Mouse (Mus musculus) midbrain, embryonic 10.5 days (tissue): ENCODE results near the gene Ubp1. TPM values are rescaled to one million over a fixed set of nuclear protein-coding genes. Genes with fewer than 3 reads are reported as not detected.
A peak's percentile ranks its signal among the peaks of the same experiment; 100 is the strongest.
"Not testable (repeated sequence)": the region's sequence is repeated elsewhere in the genome, so short reads cannot be mapped to it uniquely, and the experiment has no call there.

Experiments used
- DNase-seq: peaks from one replicate; pipeline ENCODE4 v3.0.0-alpha.2; 2017; ENCODE audit warnings: low spot score
- H3K27ac ChIP-seq: fragments of 300-500 bp; sonication (generic); replicated peaks from 2 replicates; pipeline ENCODE4 v1.5.1; 2016; ENCODE audit warnings: mild to moderate bottlenecking
- H3K27me3 ChIP-seq: fragments of 300-500 bp; sonication (generic); 2 replicates; pipeline ENCODE4 v1.6.1; 2016; ENCODE audit warnings: low read depth, mild to moderate bottlenecking; ENCODE audit not compliant: poor library complexity, severe bottlenecking
- H3K36me3 ChIP-seq: fragments of 300-500 bp; sonication (generic); 2 replicates; pipeline ENCODE4 v1.6.1; 2016; ENCODE audit warnings: mild to moderate bottlenecking, moderate library complexity
- H3K4me1 ChIP-seq: fragments of 300-500 bp; sonication (generic); 2 replicates; pipeline ENCODE4 v1.6.1; 2016
- H3K4me3 ChIP-seq: fragments of 300-500 bp; sonication (generic); 2 replicates; pipeline ENCODE4 v1.5.1; 2016; ENCODE audit warnings: mild to moderate bottlenecking, moderate library complexity
- H3K9me3 ChIP-seq: fragments of 300-500 bp; sonication (generic); replicated peaks from 2 replicates; pipeline ENCODE4 v1.6.1; 2016; ENCODE audit warnings: mild to moderate bottlenecking
- WGBS: fragments of 180-500 bp; shearing (Covaris S2); methylation state at CpG from one replicate; pipeline ENCODE4 v1.1.7; 2016; 5-methylcytosine and 5-hydroxymethylcytosine counted together
- polyA plus RNA-seq: library from polyadenylated mRNA; unstranded; fragments of >200 nt; fragmentation: Nextera tagmentation; extraction: Ambion mirVana; gene quantifications from 2 replicates; pipeline ENCODE4 v1.2.1, GENCODE M21; 2016

Gene Ubp1
- polyA plus RNA-seq: 35.0 and 36.2 TPM in 2 replicates

GRCm38 (mm10) chr9:113930534-113931374 is at the start of gene Ubp1:
Gene Ubp1 (plus strand): TSS chr9:113930934.
- no peaks in the 10 kb centered on the region for H3K36me3 ChIP-seq
- H3K4me3 ChIP-seq: peak within 1 kb of the TSS; percentile 98
- H3K27me3 ChIP-seq: no peaks in the 10 kb centered on the region
- H3K9me3 ChIP-seq: no peaks in the 10 kb centered on the region
- under 1% methylated on average over 67 of the region's 86 CpGs for WGBS
- peak; percentile 97 for DNase-seq
- peaks cover 32% of the 10 kb centered on the region for H3K4me1 ChIP-seq
- H3K27ac ChIP-seq: peak within 1 kb of the TSS; percentile 93

DNA sequence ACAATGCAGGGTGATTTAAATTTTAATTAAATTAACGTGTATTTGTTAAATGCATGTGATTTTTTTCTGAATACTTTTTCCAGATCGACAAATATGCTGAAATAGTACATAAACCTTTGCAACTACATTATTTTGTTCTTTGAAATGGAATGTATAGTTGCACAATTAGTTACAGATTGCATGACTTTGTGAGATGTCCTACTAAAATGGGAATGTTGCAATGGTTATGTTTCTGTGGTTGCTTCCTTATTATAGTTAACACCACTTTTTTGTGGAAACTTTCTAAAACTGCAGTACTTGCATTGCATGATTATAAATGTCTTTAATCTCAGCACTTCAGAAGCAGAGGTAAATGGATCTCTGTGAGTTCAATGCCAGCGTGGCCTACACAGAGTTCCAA is 35.8 kb upstream of the Ubp1 start:
- Histone ChIP-seq H3K27me3 (no peaks in the 10 kb centered on the region), H3K9me3 (no peaks in the 10 kb centered on the region), H3K27ac (no peak overlapping the region), H3K4me3 (no peak overlapping the region), H3K36me3 (peaks cover 74% of the 10 kb centered on the region), H3K4me1 (no peaks in the 10 kb centered on the region)
- no peak for DNase-seq
- 95% methylated on average over 3 of the region's 3 CpGs for WGBS

DNA sequence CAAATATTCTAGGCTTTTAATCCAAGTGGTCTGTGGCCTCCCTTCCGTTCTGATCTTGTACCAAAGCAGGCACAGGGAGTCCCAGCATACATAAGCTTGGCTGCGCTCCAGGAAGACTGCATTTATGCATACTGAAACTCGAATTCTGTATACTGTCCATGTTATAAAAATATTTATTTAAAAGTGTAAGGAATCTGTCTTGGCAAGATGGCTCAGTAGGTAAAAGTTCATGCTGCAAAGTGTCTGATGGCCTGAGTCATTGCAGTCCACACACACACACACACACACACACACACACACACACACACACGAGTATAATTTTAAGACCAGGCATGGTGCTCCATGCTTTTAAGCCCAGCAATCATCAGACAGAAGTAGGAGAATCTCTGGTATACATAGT is 27.6 kb upstream of the Ubp1 start:
- 93% methylated on average over 4 of the region's 4 CpGs for WGBS
- Histone ChIP-seq H3K9me3 (no peaks in the 10 kb centered on the region), H3K27ac (no peak overlapping the region), H3K27me3 (no peaks in the 10 kb centered on the region), H3K4me1 (no peaks in the 10 kb centered on the region), H3K36me3 (peaks cover 85% of the 10 kb centered on the region), H3K4me3 (no peak overlapping the region)
- no peak for DNase-seq

GRCm38 (mm10) chr9:113904315-113904714 is 26.4 kb upstream of the Ubp1 start:
- 95% methylated on average over 6 of the region's 6 CpGs for WGBS
- H3K27ac ChIP-seq, H3K4me3 ChIP-seq, DNase-seq, H3K4me1 ChIP-seq, H3K27me3 ChIP-seq, H3K9me3 ChIP-seq: not testable (repeated sequence)
- H3K36me3 ChIP-seq: peaks cover 90% of the 10 kb centered on the region

DNA sequence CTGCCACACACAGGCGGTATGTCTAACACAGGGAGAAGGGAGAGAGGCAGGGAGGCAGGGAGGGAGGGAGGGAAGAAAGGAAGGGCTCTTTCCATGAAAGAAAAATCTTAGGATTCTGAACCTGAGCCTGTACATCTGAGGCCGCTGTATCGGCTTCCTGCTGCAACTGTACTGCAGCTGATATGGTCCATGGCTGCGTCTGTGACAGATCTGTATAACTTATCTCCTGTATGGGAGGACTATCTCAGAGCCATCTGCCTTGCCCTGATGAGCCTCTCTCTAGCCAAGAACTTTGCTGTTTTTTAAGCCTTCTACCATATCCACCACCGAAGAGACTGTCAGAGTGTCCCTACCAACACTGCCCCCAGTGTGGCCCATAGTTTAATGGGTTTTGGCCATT is 14.9 kb upstream of the Ubp1 start:
- H3K9me3 ChIP-seq: no peaks in the 10 kb centered on the region
- no peak overlapping the region for H3K27ac ChIP-seq
- H3K27me3 ChIP-seq: no peaks in the 10 kb centered on the region
- no peaks in the 10 kb centered on the region for H3K4me1 ChIP-seq
- no peak overlapping the region for H3K4me3 ChIP-seq
- 84% methylated on average over 5 of the region's 5 CpGs for WGBS
- peaks cover 72% of the 10 kb centered on the region for H3K36me3 ChIP-seq
- DNase-seq: no peak

DNA sequence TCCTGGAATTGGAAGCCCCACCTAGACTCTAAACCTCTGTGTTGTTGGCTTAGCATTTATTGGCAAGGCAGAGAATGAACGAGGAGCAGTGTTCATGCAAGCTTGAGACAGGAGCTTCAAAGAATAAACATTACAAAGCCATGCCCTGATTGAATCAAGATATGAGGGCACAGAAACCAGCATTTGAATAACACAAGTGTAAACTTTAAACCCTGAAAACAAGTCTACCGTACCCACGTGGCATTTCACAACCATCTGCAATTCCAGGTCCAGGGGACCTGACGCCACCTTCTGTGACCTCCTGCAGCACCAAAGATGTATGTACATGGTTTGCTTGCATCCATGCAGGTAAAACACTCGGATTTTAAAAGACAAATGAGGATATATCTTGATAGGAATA is 8.1 kb upstream of the Ubp1 start:
- no peaks in the 10 kb centered on the region for H3K27me3 ChIP-seq
- H3K4me1 ChIP-seq: no peaks in the 10 kb centered on the region
- no peaks in the 10 kb centered on the region for H3K9me3 ChIP-seq
- DNase-seq: no peak
- WGBS: 91% methylated on average over 5 of the region's 5 CpGs
- peaks cover 38% of the 10 kb centered on the region for H3K36me3 ChIP-seq
- H3K4me3 ChIP-seq: no peak overlapping the region
- H3K27ac ChIP-seq: no peak overlapping the region

DNA sequence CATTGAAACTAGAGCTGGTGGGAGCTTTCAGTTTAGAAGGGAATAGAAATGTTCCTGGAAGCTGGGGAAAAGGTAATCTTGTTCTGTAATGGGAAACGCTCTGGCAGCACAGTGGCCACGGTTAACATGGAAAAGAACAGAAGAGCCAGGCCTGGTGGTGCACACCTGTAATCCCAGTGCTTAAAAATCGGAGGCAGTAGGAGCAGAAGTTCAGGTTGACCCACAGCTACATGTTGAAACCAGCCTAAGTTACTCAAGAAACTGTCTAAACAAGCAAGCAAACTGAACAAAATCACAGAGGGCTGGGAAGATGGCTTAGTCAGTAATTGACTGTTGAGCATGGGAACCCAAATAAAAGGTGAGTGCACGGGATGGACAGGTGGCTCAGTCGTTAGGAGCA is 5.9 kb upstream of the Ubp1 start:
- Histone ChIP-seq H3K27me3 (no peaks in the 10 kb centered on the region), H3K36me3 (peaks cover 26% of the 10 kb centered on the region), H3K9me3 (no peaks in the 10 kb centered on the region), H3K4me1 (no peaks in the 10 kb centered on the region), H3K4me3 (no peak overlapping the region), H3K27ac (no peak overlapping the region)
- DNase-seq: no peak
- WGBS: 88% methylated on average over 5 of the region's 5 CpGs

DNA sequence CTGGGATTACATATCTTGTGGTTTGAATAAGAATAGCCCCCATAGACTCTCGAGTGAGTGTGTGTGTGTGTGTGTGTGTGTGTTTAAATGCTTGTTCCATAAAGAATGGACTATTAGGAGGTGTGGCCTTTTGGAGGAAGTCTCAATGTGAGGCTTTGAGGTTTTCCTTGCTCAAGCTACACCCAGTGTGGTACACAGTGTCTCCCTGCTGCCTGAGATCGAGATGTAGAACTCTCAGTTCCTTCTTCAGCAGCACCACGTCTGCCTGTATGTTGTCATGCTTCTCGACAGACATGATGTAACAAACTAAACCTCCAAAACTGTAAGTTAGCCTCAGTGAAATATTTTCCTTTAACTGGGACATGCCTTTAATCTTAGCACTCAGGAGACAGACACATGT is 2.1 kb upstream of the Ubp1 start:
- peaks cover 23% of the 10 kb centered on the region for H3K4me1 ChIP-seq
- DNase-seq: no peak
- no peak overlapping the region for H3K27ac ChIP-seq
- H3K27me3 ChIP-seq: no peaks in the 10 kb centered on the region
- 87% methylated on average over 4 of the region's 4 CpGs for WGBS
- no peaks in the 10 kb centered on the region for H3K9me3 ChIP-seq
- H3K36me3 ChIP-seq: no peaks in the 10 kb centered on the region; the same call in 1 of the 2 replicates
- H3K4me3 ChIP-seq: no peak overlapping the region

DNA sequence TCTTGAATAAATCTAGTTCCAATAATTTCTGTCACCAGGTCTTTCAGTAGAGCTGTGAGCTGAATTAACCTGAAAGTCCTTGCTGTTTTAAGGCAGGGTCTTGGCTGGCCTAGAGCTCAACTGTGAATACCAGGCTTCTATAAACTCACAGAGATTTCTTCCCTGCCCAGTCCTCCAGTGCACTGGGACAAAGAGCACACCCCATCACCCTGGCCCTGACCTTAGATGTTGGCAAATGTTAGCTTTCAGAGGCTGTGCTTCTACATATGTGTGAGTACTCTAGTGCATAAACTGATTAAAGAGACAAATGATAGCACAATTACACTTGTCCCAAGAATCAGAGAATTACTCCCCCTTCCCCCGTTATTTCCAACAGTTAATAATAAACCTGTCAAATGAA is 1.1 kb upstream of the Ubp1 start:
- Histone ChIP-seq H3K27me3 (no peaks in the 10 kb centered on the region), H3K27ac (peak overlapping the region; percentile 93), H3K9me3 (no peaks in the 10 kb centered on the region), H3K4me3 (peak overlapping the region; percentile 98), H3K36me3 (no peaks in the 10 kb centered on the region), H3K4me1 (peaks cover 28% of the 10 kb centered on the region)
- 77% methylated on average over 1 of the region's 1 CpGs for WGBS
- DNase-seq: no peak

DNA sequence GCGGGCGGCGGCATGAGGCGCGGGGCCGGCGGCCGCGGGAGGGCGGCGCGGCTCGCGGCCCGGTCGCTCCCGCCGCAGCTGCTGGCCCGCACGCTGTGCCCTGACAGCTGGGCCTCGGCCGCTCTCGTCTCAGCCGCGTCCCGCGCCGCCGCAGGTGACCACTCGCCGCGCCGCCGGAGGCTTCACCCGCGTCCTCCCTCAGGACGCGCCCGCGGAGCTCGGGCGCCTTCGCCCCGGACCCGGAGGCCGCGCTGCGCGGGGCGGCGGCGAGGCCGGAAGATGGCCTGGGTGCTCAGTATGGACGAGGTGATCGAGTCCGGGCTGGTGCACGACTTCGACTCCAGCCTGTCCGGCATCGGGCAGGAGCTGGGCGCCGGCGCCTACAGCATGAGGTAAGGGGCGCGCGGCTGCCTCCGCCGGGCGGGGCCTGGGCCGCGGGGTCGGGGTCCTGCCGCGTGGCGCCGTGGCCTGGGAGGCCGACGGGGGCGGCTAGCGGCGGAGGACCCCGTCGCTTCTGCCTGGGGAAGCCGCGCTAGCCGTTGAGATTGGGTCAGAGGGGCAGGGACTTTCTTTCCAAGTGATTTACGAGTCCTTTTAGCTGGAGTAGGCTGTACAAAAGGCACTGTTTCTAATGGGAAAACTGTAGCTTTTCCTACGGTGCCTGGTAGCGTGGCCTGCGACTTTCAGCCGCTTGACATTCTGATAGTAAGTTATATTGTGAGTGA is 803 bp downstream of the Ubp1 start:
- H3K36me3 ChIP-seq: no peaks in the 10 kb centered on the region

GRCm38 (mm10) chr9:113932100-113932470 is 1.4 kb downstream of the Ubp1 start:
- no peaks in the 10 kb centered on the region for H3K36me3 ChIP-seq
- WGBS: 4% methylated on average over 8 of the region's 8 CpGs
- peaks cover 32% of the 10 kb centered on the region for H3K4me1 ChIP-seq
- DNase-seq: no peak
- peak overlapping the region; percentile 98 for H3K4me3 ChIP-seq
- H3K27me3 ChIP-seq: no peaks in the 10 kb centered on the region
- peak overlapping the region; percentile 93 for H3K27ac ChIP-seq
- no peaks in the 10 kb centered on the region for H3K9me3 ChIP-seq

More for the DNA sequence above, 803 bp downstream of the Ubp1 start:
- peak overlapping the region; percentile 98 for H3K4me3 ChIP-seq
- peaks cover 32% of the 10 kb centered on the region for H3K4me1 ChIP-seq
- WGBS: under 1% methylated on average over 72 of the region's 91 CpGs
- H3K27me3 ChIP-seq: no peaks in the 10 kb centered on the region
- peak overlapping the region; percentile 93 for H3K27ac ChIP-seq
- H3K9me3 ChIP-seq: no peaks in the 10 kb centered on the region
- DNase-seq: peak; percentile 58

DNA sequence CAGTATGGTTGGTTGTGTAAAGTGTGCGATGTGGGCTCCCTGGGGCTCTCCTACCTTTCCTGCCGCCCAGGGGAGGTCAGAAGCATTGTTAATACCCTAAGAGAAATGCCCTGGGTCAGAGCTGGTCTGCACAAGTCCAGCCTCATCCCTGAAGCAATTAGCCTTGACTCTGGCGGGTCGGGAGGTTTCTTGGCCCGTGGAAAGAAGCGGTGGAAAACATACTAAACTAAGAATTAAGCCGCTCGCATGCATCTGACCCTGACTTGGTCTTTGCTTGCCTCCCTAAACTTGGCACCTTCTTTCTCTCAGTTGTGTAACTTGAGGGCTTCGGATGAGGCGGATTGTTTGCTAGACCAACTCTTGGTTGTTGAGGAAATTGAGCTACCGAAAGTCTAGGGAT is 1.8 kb downstream of the Ubp1 start:
- no peaks in the 10 kb centered on the region for H3K9me3 ChIP-seq
- peak overlapping the region; percentile 98 for H3K4me3 ChIP-seq
- H3K4me1 ChIP-seq: peaks cover 32% of the 10 kb centered on the region
- 30% methylated on average over 11 of the region's 11 CpGs for WGBS
- H3K36me3 ChIP-seq: no peaks in the 10 kb centered on the region
- no peak for DNase-seq
- no peaks in the 10 kb centered on the region for H3K27me3 ChIP-seq
- H3K27ac ChIP-seq: peak overlapping the region; percentile 93

- Histone ChIP-seq H3K4me1 (peaks cover 27% of the 10 kb centered on the region), H3K4me3 (no peak overlapping the region), H3K9me3 (no peaks in the 10 kb centered on the region), H3K27me3 (no peaks in the 10 kb centered on the region), H3K27ac (no peak overlapping the region), H3K36me3 (no peaks in the 10 kb centered on the region)
- WGBS: 77% methylated on average over 5 of the region's 5 CpGs
- DNase-seq: no peak
Measured at GRCm38 (mm10) chr9:113935638-113936037, 4.9 kb downstream of the Ubp1 start.
